Mouse (Mus musculus): ENCODE data around the gene Bcap29.
"Not testable (repeated sequence)": the region's sequence is repeated elsewhere in the genome, so short reads cannot be mapped to it uniquely, and the experiment has no call there.

Gene Bcap29

GRCm38 (mm10) chr12:31634343-31635239, at the start of gene Bcap29:
Gene Bcap29 (minus strand): TSS chr12:31634658.
- peak; percentile 32 to 33 for DNase-seq (ENCODE audit: low spot score in 2 of 2)

GRCm38 (mm10) chr12:31667187-31667586, 32.7 kb upstream of the Bcap29 start:
- DNase-seq (ENCODE audit: low spot score in 2 of 2), result no peak

GRCm38 (mm10) chr12:31665999-31666398, 31.5 kb upstream of the Bcap29 start:
- no peak for DNase-seq (ENCODE audit: low spot score in 2 of 2)

- no peak for DNase-seq (ENCODE audit: low spot score in 2 of 2)
Observed at GRCm38 (mm10) chr12:31656841-31657240, 22.4 kb upstream of the Bcap29 start.

- DNase-seq (ENCODE audit: low spot score in 2 of 2), result no peak
Observed at GRCm38 (mm10) chr12:31654965-31655477, 20.6 kb upstream of the Bcap29 start.

- peak; percentile 98 for DNase-seq (ENCODE audit: low spot score in 2 of 2)
Observed at GRCm38 (mm10) chr12:31654197-31654964, 19.9 kb upstream of the Bcap29 start, which contains the start of the genes Dus4l and Cog5. Gene Dus4l (minus strand): TSS chr12:31654826. Gene Cog5 (plus strand): TSS chr12:31654869.

- no peak for DNase-seq (ENCODE audit: low spot score in 2 of 2)
Observed at GRCm38 (mm10) chr12:31653611-31654010, 19.2 kb upstream of the Bcap29 start.

- DNase-seq (ENCODE audit: low spot score in 2 of 2), result no peak
Observed at GRCm38 (mm10) chr12:31635240-31635607, 766 bp upstream of the Bcap29 start.

- DNase-seq (ENCODE audit: low spot score in 2 of 2), result peak in 1 of 2 experiments; percentile 7
Observed at GRCm38 (mm10) chr12:31633970-31634342, 502 bp downstream of the Bcap29 start.

GRCm38 (mm10) chr12:31628396-31628795, 6.1 kb downstream of the Bcap29 start:
- DNase-seq (ENCODE audit: low spot score in 2 of 2), result not testable (repeated sequence)

GRCm38 (mm10) chr12:31625016-31625415, 9.4 kb downstream of the Bcap29 start:
- DNase-seq (ENCODE audit: low spot score in 2 of 2), result no peak

- no peak for DNase-seq (ENCODE audit: low spot score in 2 of 2)
Observed at GRCm38 (mm10) chr12:31620106-31620505, 14.4 kb downstream of the Bcap29 start.

- no peak for DNase-seq (ENCODE audit: low spot score in 2 of 2)
Observed at GRCm38 (mm10) chr12:31613353-31613752, 21.1 kb downstream of the Bcap29 start.

- no peak for DNase-seq (ENCODE audit: low spot score in 2 of 2)
Observed at GRCm38 (mm10) chr12:31608138-31608537, 26.3 kb downstream of the Bcap29 start.

GRCm38 (mm10) chr12:31604894-31605293, 29.6 kb downstream of the Bcap29 start:
- DNase-seq (ENCODE audit: low spot score in 2 of 2), result no peak

- no peak for DNase-seq (ENCODE audit: low spot score in 2 of 2)
Observed at GRCm38 (mm10) chr12:31603586-31603985, 30.9 kb downstream of the Bcap29 start.

- no peak for DNase-seq (ENCODE audit: low spot score in 2 of 2)
Observed at GRCm38 (mm10) chr12:31594296-31594695, 40.2 kb downstream of the Bcap29 start.

- no peak for DNase-seq (ENCODE audit: low spot score in 2 of 2)
Observed at GRCm38 (mm10) chr12:31592011-31592410, 42.4 kb downstream of the Bcap29 start.

- DNase-seq (ENCODE audit: low spot score in 2 of 2), result no peak
Observed at GRCm38 (mm10) chr12:31583726-31584125, 50.7 kb downstream of the Bcap29 start.

- no peak for DNase-seq (ENCODE audit: low spot score in 2 of 2)
Observed at GRCm38 (mm10) chr12:31582081-31582480, 52.4 kb downstream of the Bcap29 start.

GRCm38 (mm10) chr12:31581319-31581810, 53.1 kb downstream of the Bcap29 start:
- DNase-seq (ENCODE audit: low spot score in 2 of 2), result no peak

GRCm38 (mm10) chr12:31580634-31581318, 53.7 kb downstream of the Bcap29 start:
- DNase-seq (ENCODE audit: low spot score in 2 of 2), result no peak
